Comparison of ENCODE assay signal across 9 mouse cellular contexts in the genomic region with DNA sequence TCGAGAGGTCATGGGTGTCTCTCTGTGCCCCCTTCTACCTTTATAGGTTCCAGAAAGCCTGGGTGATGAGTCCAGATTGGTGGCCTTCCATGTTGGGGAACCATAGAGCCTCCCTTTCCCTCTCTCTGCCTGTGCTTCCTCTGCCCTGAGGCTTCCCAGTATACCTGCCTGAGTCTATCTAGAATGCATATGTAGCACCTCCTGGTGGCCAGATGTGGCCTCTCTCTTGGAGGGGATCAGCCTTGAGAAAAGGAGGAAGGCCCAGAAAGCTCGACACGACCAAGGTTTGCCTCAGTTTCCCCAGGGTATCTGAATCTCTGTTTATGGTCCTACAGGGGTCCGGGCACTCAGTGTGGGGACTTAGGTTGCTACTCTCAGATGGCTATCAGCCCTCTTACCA. TPM values are rescaled to one million over a fixed set of nuclear protein-coding genes. Genes with fewer than 3 reads are reported as not detected.
DNase-seq lines count a peak whose midpoint lies in the region; ATAC-seq and TF ChIP-seq lines count a peak whose summit lies in the region.
"Had no signal": no experiment of that assay in that cellular context is flagged by ENCODE, and none has a peak within 500 bp of the region (broad histone marks: within the 10 kb centered on the region; RNA-seq: fewer than 3 reads in every experiment).

No protein-coding gene starts in this region.

- DNase-seq in heart, adult 8-10 months (ENCODE audit: low spot score), result no peak
- DNase-seq in kidney, postnatal 36 days, result peak; percentile 56 to 79
- DNase-seq in cerebellum, adult 18-20 months, result no peak

- no peaks in the 10 kb centered on the region for H3K9me3 ChIP-seq in heart, embryonic 11.5 days (replicated peaks; ENCODE audit: control insufficient read depth, low read length)
- H3K9me3 ChIP-seq in E14TG2a.4 (ENCODE audit: low read length), result no peaks in the 10 kb centered on the region

- H3K36me3 ChIP-seq in heart, embryonic 11.5 days (ENCODE audit: control insufficient read depth, insufficient read depth, low read length), result peaks cover 13% of the 10 kb centered on the region
- peaks cover 40% of the 10 kb centered on the region for H3K36me3 ChIP-seq in E14TG2a.4 (ENCODE audit: insufficient read depth, low read length)
- peaks cover 4% of the 10 kb centered on the region; the same call in 1 of the 2 replicates for H3K36me3 ChIP-seq in small intestine, adult 2 months (ENCODE audit: control insufficient read depth, insufficient read depth, low read length)

- TF ChIP-seq CTCF in E14TG2a.4 (conservative IDR thresholded peaks at IDR 0.05; ENCODE audit: low read length), result peak; percentile 82
- TF ChIP-seq CTCF in small intestine, adult 2 months (IDR thresholded peaks at IDR 0.05; ENCODE audit: extremely low read depth, insufficient read length, insufficient replicate concordance, low read depth, low read length), result peak; percentile 65; the same call in 1 of the 2 replicates

- no peaks in the 10 kb centered on the region for H3K4me1 ChIP-seq in heart, embryonic 11.5 days (ENCODE audit: control insufficient read depth, insufficient read depth, low read length)
- peaks cover 34% of the 10 kb centered on the region for H3K4me1 ChIP-seq in E14TG2a.4 (replicated peaks; ENCODE audit: low read depth, low read length)
- H3K4me1 ChIP-seq in small intestine, adult 2 months (ENCODE audit: control insufficient read depth, insufficient read depth, insufficient read length, low read length), result peaks cover 42% of the 10 kb centered on the region

- H3K27me3 ChIP-seq in heart, embryonic 11.5 days (ENCODE audit: control insufficient read depth, insufficient read depth, low read length), result peaks cover 15% of the 10 kb centered on the region
- H3K27me3 ChIP-seq in E14TG2a.4 (ENCODE audit: insufficient read depth, low read length), result 0 out of 2 replicates have a peak, but pooled peaks cover 2% of the 10 kb centered on the region
- H3K27me3 ChIP-seq in small intestine, adult 2 months (ENCODE audit: control insufficient read depth, insufficient read depth, low read length), result no peaks in the 10 kb centered on the region

- TF ChIP-seq POLR2A in small intestine, adult 2 months (IDR thresholded peaks at IDR 0.05; ENCODE audit: low read depth, low read length), result no peak

- no peak overlapping the region for H3K9ac ChIP-seq in heart, embryonic 11.5 days (ENCODE audit: low read depth, low read length)

- H3K27ac ChIP-seq in heart, embryonic 11.5 days (ENCODE audit: low read depth, low read length), result peak overlapping the region; percentile 35; the same call in 1 of the 2 replicates
- peak overlapping the region; percentile 85 for H3K27ac ChIP-seq in small intestine, adult 2 months (ENCODE audit: insufficient read depth, low read depth, low read length)

- 38% methylated on average over 4 of the region's 4 CpGs for WGBS in heart, embryonic 11.5 days (ENCODE audit: insufficient replicate concordance)
- 26% methylated on average over 4 of the region's 4 CpGs for WGBS in small intestine, adult 2 months

- H3K4me2 ChIP-seq in heart, embryonic 11.5 days, result no peak overlapping the region

- 0 out of 2 replicates have a peak, but pooled peaks have one; percentile 52 for ATAC-seq in heart, embryonic 11.5 days (replicated peaks; ENCODE audit: insufficient number of reproducible peaks, low FRiP score, low TSS enrichment)
- ATAC-seq in common myeloid progenitor, adult 5-6 weeks (replicated peaks; ENCODE audit: low read depth, poor library complexity, severe bottlenecking), result peak; percentile 56
- no peak for ATAC-seq in inflammation-experienced regulatory T-cells, adult 6 months

- H3K4me3 ChIP-seq in heart, embryonic 11.5 days (ENCODE audit: low read depth, low read length), result no peak overlapping the region
- no peak overlapping the region for H3K4me3 ChIP-seq in E14TG2a.4 (replicated peaks; ENCODE audit: low read length)
- H3K4me3 ChIP-seq in small intestine, adult 2 months (ENCODE audit: low read depth, low read length), result peak overlapping the region; percentile 62

RNA-seq across cellular contexts. Expression of a gene that starts 0.9 kb away (rescaled TPM):
- polyA plus RNA-seq in heart, embryonic 11.5 days (2014; fragmentation: Nextera tagmentation; extraction: Ambion mirVana), result 2.6 and 3.0 TPM in 2 replicates
- total RNA-seq in heart, adult 8-10 months (2022), result under 1 TPM in 3 of 4 experiments, not detected in 1; 0.22 to 0.87 (median 0.47) TPM
- total RNA-seq in common myeloid progenitor, adult 5-6 weeks (2017), result 0.14 TPM in 1 of 2 replicates, not detected in the other
- 277 and 416 TPM in 2 replicates for polyA plus RNA-seq in small intestine, adult 2 months (2012; rRNA removed)
- under 1 TPM in 1 of 3 experiments, not detected in 2; 0.12 TPM for polyA plus RNA-seq in inflammation-experienced regulatory T-cells, adult 6 months (2017; shearing (Covaris generic))

RNA-seq across cellular contexts. Expression of a gene that starts 7.4 kb away (rescaled TPM):
- not detected in 2 replicates for polyA plus RNA-seq in heart, embryonic 11.5 days (2014; fragmentation: Nextera tagmentation; extraction: Ambion mirVana)
- total RNA-seq in heart, adult 8-10 months (2022), result not detected
- not detected in 2 replicates for total RNA-seq in common myeloid progenitor, adult 5-6 weeks (2017)
- polyA plus RNA-seq in small intestine, adult 2 months (2012; rRNA removed), result 0.28 TPM in 1 of 2 replicates, not detected in the other
- polyA plus RNA-seq in inflammation-experienced regulatory T-cells, adult 6 months (2017; shearing (Covaris generic)), result not detected
- polyA plus RNA-seq: limb, embryonic 11.5 days had no signal

RNA-seq across cellular contexts. Expression of a gene that starts 7.9 kb away (rescaled TPM):
- polyA plus RNA-seq in heart, embryonic 11.5 days (2014; fragmentation: Nextera tagmentation; extraction: Ambion mirVana), result 49.6 and 50.1 TPM in 2 replicates
- 10 to 100 TPM in 1 of 4 experiments, 1 to 10 TPM in 3; 7.0 to 10.6 (median 9.1) TPM for total RNA-seq in heart, adult 8-10 months (2022)
- total RNA-seq in common myeloid progenitor, adult 5-6 weeks (2017), result 24.5 and 24.8 TPM in 2 replicates
- polyA plus RNA-seq in small intestine, adult 2 months (2012; rRNA removed), result 18.2 and 20.9 TPM in 2 replicates
- 10 to 100 TPM; 48.7 to 56.0 (median 50.0) TPM for polyA plus RNA-seq in inflammation-experienced regulatory T-cells, adult 6 months (2017; shearing (Covaris generic))

RNA-seq across cellular contexts. Expression of a gene that starts 27.5 kb away (rescaled TPM):
- 13.5 and 19.1 TPM in 2 replicates for polyA plus RNA-seq in heart, embryonic 11.5 days (2014; fragmentation: Nextera tagmentation; extraction: Ambion mirVana)
- total RNA-seq in heart, adult 8-10 months (2022), result 10 to 100 TPM; 27.3 to 35.9 (median 33.9) TPM
- total RNA-seq in common myeloid progenitor, adult 5-6 weeks (2017), result 36.0 and 38.4 TPM in 2 replicates
- polyA plus RNA-seq in small intestine, adult 2 months (2012; rRNA removed), result 27.1 and 70.9 TPM in 2 replicates
- polyA plus RNA-seq in inflammation-experienced regulatory T-cells, adult 6 months (2017; shearing (Covaris generic)), result 10 to 100 TPM; 10.7 to 12.5 (median 11.0) TPM

RNA-seq across cellular contexts. Expression of a gene that starts 43.3 kb away (rescaled TPM):
- polyA plus RNA-seq in heart, embryonic 11.5 days (2014; fragmentation: Nextera tagmentation; extraction: Ambion mirVana), result 21.4 and 26.4 TPM in 2 replicates
- 10 to 100 TPM; 39.2 to 43.9 (median 40.1) TPM for total RNA-seq in heart, adult 8-10 months (2022)
- 20.4 and 32.7 TPM in 2 replicates for total RNA-seq in common myeloid progenitor, adult 5-6 weeks (2017)
- 46.9 and 86.6 TPM in 2 replicates for polyA plus RNA-seq in small intestine, adult 2 months (2012; rRNA removed)
- 10 to 100 TPM; 12.9 to 21.0 (median 16.1) TPM for polyA plus RNA-seq in inflammation-experienced regulatory T-cells, adult 6 months (2017; shearing (Covaris generic))

Comparison
In these comparisons a context has a peak if more than half of its experiments do, and no peak if none do; other contexts are left out.
1. DNase-seq: peak in kidney, postnatal 36 days (2 of 2); none in heart, adult 8-10 months (single experiment) and cerebellum, adult 18-20 months (0 of 2).
2. RNA of a gene that starts 0.9 kb away (polyA plus RNA-seq): 277 to 416 TPM in small intestine, adult 2 months; 2.6 to 3.0 TPM in heart, embryonic 11.5 days and 0.12 TPM in inflammation-experienced regulatory T-cells, adult 6 months; every median in the first group is over 10 times any median in the second.